Mouse (Mus musculus) spleen, adult 2 months (tissue): ENCODE measurements around the gene Ubr1.

ENCODE experiments used
- CTCF ChIP-seq: fragments of 200-500 bp; IDR thresholded peaks from 2 replicates; pipeline ENCODE4 v1.5.1; 2011; ENCODE audit warnings: mild to moderate bottlenecking, inconsistent platforms; ENCODE audit not compliant: insufficient read depth, insufficient read length, insufficient replicate concordance; ENCODE audit errors: extremely low read depth
- POLR2A ChIP-seq: fragments of 200-500 bp; IDR thresholded peaks from 2 replicates; pipeline ENCODE4 v1.6.1; 2011; ENCODE audit warnings: low read depth, low read length, inconsistent platforms

DNA sequence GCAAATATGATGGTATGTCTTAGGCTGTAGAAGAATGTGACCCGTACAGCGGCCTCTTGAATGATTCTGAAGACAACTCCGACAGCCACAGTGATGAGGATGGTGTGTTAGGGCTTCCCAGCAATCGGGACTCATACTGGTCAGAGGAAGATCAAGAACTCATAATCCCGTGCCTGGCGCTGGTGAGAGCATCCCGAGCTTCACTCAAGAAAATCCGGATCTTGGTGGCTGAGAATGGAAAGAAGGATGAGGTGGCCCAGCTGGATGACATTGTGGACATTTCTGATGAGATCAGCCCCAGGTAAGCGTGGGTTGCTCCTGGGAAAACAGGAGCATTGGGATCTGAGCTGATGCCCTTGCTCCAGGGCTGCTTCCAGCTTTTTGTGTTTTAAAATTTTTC lies 42.2 kb upstream of the Ubr1 start:
- TF ChIP-seq CTCF: no peak
- TF ChIP-seq POLR2A: no peak
